Mouse (Mus musculus): ENCODE measurements around the gene Qser1. TPM values are rescaled to one million over a fixed set of nuclear protein-coding genes. Genes with fewer than 3 reads are reported as not detected.

Gene Qser1
- polyA plus RNA-seq, 1 experiment from 2014 or later: 11.1 TPM

DNA sequence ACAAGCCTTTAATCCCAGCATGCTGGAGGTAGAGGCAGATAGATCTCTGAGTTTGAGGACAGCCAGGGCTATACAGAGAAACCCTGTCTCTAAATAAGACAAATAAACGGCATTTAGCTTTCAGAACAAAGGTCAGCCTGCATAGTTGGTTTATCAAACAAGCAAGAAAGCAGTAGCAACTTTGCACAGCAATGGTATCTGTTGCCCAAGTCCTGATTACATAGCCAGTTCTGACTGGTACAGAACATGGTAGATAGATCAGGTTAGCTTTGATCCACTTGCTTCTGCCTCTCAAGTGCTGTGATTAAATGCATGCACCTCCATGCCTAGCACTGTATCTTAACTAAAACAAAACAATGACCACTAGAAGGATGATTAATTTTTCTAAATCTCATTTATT, 47.9 kb downstream of the Qser1 start:
- H3K4me1 ChIP-seq (replicated peaks; ENCODE audit: control insufficient read depth, insufficient read depth, low read length): no peaks in the 10 kb centered on the region
- 95% methylated on average over 1 of the region's 1 CpGs for WGBS
- no peak overlapping the region for H3K27ac ChIP-seq
- DNase-seq (ENCODE audit: low spot score) (no peak), ATAC-seq (ENCODE audit: low FRiP score) (no peak)
- no peaks in the 10 kb centered on the region for H3K9me3 ChIP-seq (ENCODE audit: control insufficient read depth, low read length)
- no peak overlapping the region for H3K9ac ChIP-seq
- H3K27me3 ChIP-seq (ENCODE audit: control insufficient read depth, insufficient read depth, low read length): no peaks in the 10 kb centered on the region
- no peak overlapping the region for H3K4me3 ChIP-seq (replicated peaks; ENCODE audit: low read length)
- H3K4me2 ChIP-seq (replicated peaks): no peak overlapping the region
- peaks cover 64% of the 10 kb centered on the region for H3K36me3 ChIP-seq (replicated peaks; ENCODE audit: control insufficient read depth, insufficient read depth)

DNA sequence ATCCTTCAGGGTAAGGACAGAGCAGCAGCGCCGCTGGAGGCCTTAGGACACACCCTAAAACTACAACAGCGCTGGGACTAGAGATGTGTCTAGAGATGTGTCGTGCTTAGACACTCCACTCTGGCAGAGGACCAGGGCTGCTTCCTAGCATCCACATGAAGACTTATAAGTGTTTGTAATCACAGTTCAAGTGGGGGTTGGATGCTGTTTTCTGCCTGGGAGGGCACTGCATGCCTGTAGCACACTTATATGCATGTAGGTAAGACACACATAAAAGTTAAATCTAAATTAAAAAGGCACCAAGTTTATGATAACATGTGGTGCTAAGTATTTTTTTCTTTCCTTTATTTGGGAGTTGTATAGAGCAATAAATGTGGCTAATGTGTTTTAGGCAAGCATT, 52.5 kb downstream of the Qser1 start:
- H3K4me3 ChIP-seq (replicated peaks; ENCODE audit: low read length): no peak overlapping the region
- H3K9me3 ChIP-seq (ENCODE audit: control insufficient read depth, low read length): no peaks in the 10 kb centered on the region
- no peaks in the 10 kb centered on the region for H3K4me1 ChIP-seq (replicated peaks; ENCODE audit: control insufficient read depth, insufficient read depth, low read length)
- H3K4me2 ChIP-seq (replicated peaks): no peak overlapping the region
- H3K27ac ChIP-seq: no peak overlapping the region
- peaks cover 70% of the 10 kb centered on the region for H3K36me3 ChIP-seq (replicated peaks; ENCODE audit: control insufficient read depth, insufficient read depth)
- H3K27me3 ChIP-seq (ENCODE audit: control insufficient read depth, insufficient read depth, low read length): no peaks in the 10 kb centered on the region
- H3K9ac ChIP-seq: no peak overlapping the region
- no peak for ATAC-seq (ENCODE audit: low FRiP score)
- 92% methylated on average over 4 of the region's 4 CpGs for WGBS
- DNase-seq (ENCODE audit: low spot score): no peak

DNA sequence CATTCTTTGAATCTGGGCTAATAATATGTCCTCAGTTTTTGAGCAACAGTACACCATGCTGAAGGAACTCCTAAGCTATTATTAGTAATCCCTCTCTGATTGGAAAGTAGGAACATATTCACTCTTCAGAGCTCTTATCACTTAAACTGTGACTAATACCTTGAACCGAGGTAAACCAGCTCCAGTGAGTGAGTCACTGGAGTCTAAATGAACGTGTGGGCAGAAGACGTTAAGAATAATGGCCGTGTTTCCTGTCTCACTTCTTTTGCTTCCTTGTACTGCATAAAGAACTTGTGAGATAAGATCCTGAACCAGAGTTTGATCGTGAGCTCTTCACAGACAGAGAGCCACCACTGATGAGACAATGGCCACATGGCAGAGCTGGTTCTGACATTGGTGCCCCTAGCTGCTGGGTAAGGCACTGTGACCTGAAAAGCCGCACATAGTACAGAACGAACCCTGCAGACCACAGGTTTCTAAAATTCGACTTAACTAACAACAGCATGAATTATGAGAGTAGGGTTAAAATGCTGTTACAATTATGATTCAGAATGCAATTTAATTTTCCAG, 53.3 kb downstream of the Qser1 start:
- no peak overlapping the region for H3K9ac ChIP-seq
- WGBS: 87% methylated on average over 8 of the region's 8 CpGs
- no peaks in the 10 kb centered on the region for H3K9me3 ChIP-seq (ENCODE audit: control insufficient read depth, low read length)
- DNase-seq (ENCODE audit: low spot score): no peak
- H3K36me3 ChIP-seq (replicated peaks; ENCODE audit: control insufficient read depth, insufficient read depth): peaks cover 63% of the 10 kb centered on the region
- no peaks in the 10 kb centered on the region for H3K27me3 ChIP-seq (ENCODE audit: control insufficient read depth, insufficient read depth, low read length)
- H3K4me2 ChIP-seq (replicated peaks): no peak overlapping the region
- H3K4me1 ChIP-seq (replicated peaks; ENCODE audit: control insufficient read depth, insufficient read depth, low read length): no peaks in the 10 kb centered on the region
- no peak overlapping the region for H3K4me3 ChIP-seq (replicated peaks; ENCODE audit: low read length)
- ATAC-seq (ENCODE audit: low FRiP score): no peak
- no peak overlapping the region for H3K27ac ChIP-seq

DNA sequence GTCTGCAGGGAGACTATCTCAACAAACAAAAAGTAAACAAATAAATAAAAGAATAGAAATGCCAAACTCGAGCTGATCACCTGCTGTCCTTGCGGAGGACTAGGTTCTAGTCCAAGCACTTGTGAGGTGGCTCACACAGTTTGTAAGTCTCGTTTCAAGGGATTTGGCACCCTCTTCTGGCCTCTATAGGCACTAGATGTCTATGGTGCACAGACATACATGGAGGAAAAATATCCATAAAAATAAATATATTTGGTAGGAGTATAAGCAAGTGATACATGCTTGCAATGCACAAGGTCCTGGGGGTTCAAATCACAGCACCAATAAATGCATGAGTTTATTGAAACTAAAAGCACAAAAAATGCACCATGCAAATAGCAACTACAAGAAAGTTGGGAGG, 65.9 kb downstream of the Qser1 start:
- no peak for ATAC-seq (ENCODE audit: low FRiP score)
- no peak overlapping the region for H3K27ac ChIP-seq
- no peak for DNase-seq (ENCODE audit: low spot score)

DNA sequence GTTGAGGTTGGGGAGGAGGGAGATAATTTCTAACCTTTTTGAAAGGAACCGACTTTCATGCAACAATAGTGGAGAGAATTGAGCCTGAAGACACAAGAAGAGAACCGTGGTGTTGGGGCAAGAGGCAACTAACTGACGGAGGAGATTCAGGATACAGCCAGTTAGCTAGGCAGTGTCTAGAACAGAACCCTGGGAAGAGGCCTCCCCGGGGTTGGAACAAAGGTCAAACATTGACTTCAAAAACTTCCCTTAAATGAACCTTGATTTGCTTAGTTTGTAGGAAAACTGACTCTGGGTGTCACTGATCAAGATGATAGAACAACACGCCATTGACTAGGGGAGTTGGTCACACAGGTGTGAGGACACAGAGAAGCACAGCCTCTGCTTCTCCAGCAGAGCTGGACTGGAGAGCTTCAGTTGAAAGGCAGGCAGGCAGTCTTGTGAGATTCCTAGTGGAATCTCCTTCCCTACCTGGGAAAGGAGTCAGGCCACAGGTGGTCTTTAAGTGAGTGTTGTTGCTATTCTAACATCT, 67.8 kb downstream of the Qser1 start:
- Histone ChIP-seq H3K4me3 (replicated peaks; ENCODE audit: low read length) (no peak overlapping the region), H3K27me3 (ENCODE audit: control insufficient read depth, insufficient read depth, low read length) (peaks cover 6% of the 10 kb centered on the region; the same call in 1 of the 2 replicates), H3K36me3 (replicated peaks; ENCODE audit: control insufficient read depth, insufficient read depth) (no peaks in the 10 kb centered on the region), H3K4me2 (replicated peaks) (no peak overlapping the region), H3K4me1 (replicated peaks; ENCODE audit: control insufficient read depth, insufficient read depth, low read length) (no peaks in the 10 kb centered on the region), H3K27ac (no peak overlapping the region), H3K9me3 (ENCODE audit: control insufficient read depth, low read length) (no peaks in the 10 kb centered on the region), H3K9ac (no peak overlapping the region)
- 81% methylated on average over 5 of the region's 5 CpGs for WGBS
- DNase-seq (ENCODE audit: low spot score) (no peak), ATAC-seq (ENCODE audit: low FRiP score) (no peak)

More for the DNA sequence above, 65.9 kb downstream of the Qser1 start:
- no peak overlapping the region for H3K4me3 ChIP-seq (replicated peaks; ENCODE audit: low read length)
- H3K9me3 ChIP-seq (ENCODE audit: control insufficient read depth, low read length): no peaks in the 10 kb centered on the region
- no peak overlapping the region for H3K4me2 ChIP-seq (replicated peaks)
- WGBS: 62% methylated on average over 3 of the region's 3 CpGs
- no peaks in the 10 kb centered on the region for H3K27me3 ChIP-seq (ENCODE audit: control insufficient read depth, insufficient read depth, low read length)
- H3K4me1 ChIP-seq (replicated peaks; ENCODE audit: control insufficient read depth, insufficient read depth, low read length): no peaks in the 10 kb centered on the region
- H3K36me3 ChIP-seq (replicated peaks; ENCODE audit: control insufficient read depth, insufficient read depth): no peaks in the 10 kb centered on the region
- no peak overlapping the region for H3K9ac ChIP-seq

DNA sequence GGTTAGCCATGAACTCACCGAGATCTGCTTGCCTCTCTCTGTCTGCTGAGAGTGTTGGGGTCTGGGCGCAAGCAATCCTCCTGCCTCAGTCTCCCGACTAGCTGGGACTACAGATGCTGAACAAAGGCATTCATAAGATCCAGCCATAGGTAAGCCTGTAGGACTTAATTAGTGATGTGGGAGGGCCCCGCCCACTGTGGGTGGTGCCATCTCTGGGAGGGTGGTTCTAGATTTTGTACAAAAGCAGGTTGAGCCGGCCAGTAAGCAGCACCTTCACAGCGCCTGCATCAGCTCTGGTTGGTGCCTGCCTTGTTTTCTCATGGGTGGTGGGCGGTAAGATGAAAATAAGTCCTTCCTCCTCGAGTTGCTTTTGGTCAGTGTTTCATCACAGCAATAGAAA, 70.3 kb downstream of the Qser1 start:
- Histone ChIP-seq H3K27me3 (ENCODE audit: control insufficient read depth, insufficient read depth, low read length) (peaks cover 28% of the 10 kb centered on the region), H3K36me3 (replicated peaks; ENCODE audit: control insufficient read depth, insufficient read depth) (no peaks in the 10 kb centered on the region), H3K4me1 (replicated peaks; ENCODE audit: control insufficient read depth, insufficient read depth, low read length) (peaks cover 13% of the 10 kb centered on the region), H3K4me3 (replicated peaks; ENCODE audit: low read length) (no peak overlapping the region), H3K4me2 (replicated peaks) (no peak overlapping the region), H3K9me3 (ENCODE audit: control insufficient read depth, low read length) (no peaks in the 10 kb centered on the region), H3K9ac (no peak overlapping the region), H3K27ac (no peak overlapping the region)
- DNase-seq (ENCODE audit: low spot score) (no peak), ATAC-seq (ENCODE audit: low FRiP score) (no peak)
- 64% methylated on average over 8 of the region's 8 CpGs for WGBS

DNA sequence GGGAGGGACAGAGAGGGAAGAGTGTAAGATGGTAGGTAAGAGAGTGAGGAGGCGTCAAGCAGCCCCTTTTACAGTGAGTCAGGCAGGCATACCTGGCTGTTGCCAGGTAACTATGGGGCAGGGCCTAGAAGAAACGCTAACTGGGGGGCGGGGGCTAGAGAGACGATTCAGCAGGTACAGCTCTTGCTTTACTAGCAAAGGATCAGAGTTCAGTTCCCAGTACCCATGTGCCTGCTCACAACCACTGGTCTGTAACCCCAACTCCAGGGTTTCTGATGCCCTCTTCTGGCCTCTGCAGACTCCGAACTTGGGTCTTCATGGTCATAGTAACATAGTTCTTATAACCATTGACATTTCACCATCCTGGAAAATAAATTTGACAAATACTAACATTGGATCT, 72.6 kb downstream of the Qser1 start:
- WGBS: 53% methylated on average over 5 of the region's 5 CpGs
- H3K9ac ChIP-seq: no peak overlapping the region
- DNase-seq (ENCODE audit: low spot score) (no peak), ATAC-seq (ENCODE audit: low FRiP score) (no peak)
- no peak overlapping the region for H3K4me2 ChIP-seq (replicated peaks)
- peaks cover 13% of the 10 kb centered on the region for H3K4me1 ChIP-seq (replicated peaks; ENCODE audit: control insufficient read depth, insufficient read depth, low read length)
- no peak overlapping the region for H3K4me3 ChIP-seq (replicated peaks; ENCODE audit: low read length)
- no peak overlapping the region for H3K27ac ChIP-seq
- H3K27me3 ChIP-seq (ENCODE audit: control insufficient read depth, insufficient read depth, low read length): peaks cover 36% of the 10 kb centered on the region
- no peaks in the 10 kb centered on the region for H3K36me3 ChIP-seq (replicated peaks; ENCODE audit: control insufficient read depth, insufficient read depth)
- H3K9me3 ChIP-seq (ENCODE audit: control insufficient read depth, low read length): no peaks in the 10 kb centered on the region

DNA sequence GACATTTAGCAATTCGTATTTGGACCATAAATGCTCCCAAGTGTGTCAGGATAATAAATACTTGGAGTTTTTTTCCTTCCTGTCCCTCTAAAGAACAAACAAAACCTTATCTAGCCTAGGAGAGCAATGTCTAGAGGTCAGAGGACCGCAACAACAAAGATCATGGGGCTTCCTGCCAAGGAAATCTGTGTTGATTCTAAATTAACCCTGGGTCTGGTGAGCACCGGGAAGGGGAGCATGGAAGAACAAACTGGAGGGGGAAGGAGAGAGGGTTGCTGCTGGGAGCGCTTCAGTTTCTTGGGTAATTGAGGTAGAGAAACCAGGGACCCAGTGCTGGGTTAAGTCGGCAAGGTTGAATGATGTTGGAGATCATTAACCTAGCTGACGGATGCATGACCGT, 73.4 kb downstream of the Qser1 start:
- WGBS: 12% methylated on average over 7 of the region's 7 CpGs
- Histone ChIP-seq H3K9me3 (ENCODE audit: control insufficient read depth, low read length) (no peaks in the 10 kb centered on the region), H3K27me3 (ENCODE audit: control insufficient read depth, insufficient read depth, low read length) (peaks cover 36% of the 10 kb centered on the region), H3K36me3 (replicated peaks; ENCODE audit: control insufficient read depth, insufficient read depth) (no peaks in the 10 kb centered on the region), H3K4me1 (replicated peaks; ENCODE audit: control insufficient read depth, insufficient read depth, low read length) (peaks cover 13% of the 10 kb centered on the region), H3K4me2 (replicated peaks) (peak overlapping the region; percentile 99), H3K27ac (no peak overlapping the region), H3K4me3 (replicated peaks; ENCODE audit: low read length) (peak overlapping the region; percentile 69), H3K9ac (peak overlapping the region; percentile 72)
- no peak for ATAC-seq (ENCODE audit: low FRiP score)
- DNase-seq (ENCODE audit: low spot score): no peak

DNA sequence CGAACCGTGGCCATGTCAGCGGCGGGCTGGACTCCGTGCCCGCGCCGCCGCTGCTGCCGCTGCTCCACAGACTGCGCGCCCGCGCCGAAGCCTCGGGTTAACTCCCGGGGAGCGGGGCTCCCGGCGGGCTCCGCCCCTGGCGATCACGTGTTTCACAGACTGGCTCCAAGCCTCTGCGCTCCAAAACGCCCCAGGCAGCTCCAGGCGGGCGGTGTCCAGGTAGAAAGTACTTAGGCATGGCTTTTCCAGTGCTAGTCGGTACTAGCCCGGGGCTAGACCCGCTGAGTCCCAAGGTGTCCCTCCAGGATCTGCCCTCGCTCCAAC, 73.9 kb downstream of the Qser1 start, which contains the start of gene Depdc7:
Depdc7 (minus strand) TSS at position 138 of the 324 bp plus-strand sequence.
- H3K4me3 ChIP-seq (replicated peaks; ENCODE audit: low read length): peak within 1 kb of the TSS; percentile 69
- DNase-seq (ENCODE audit: low spot score) (peak; percentile 69), ATAC-seq (ENCODE audit: low FRiP score) (peak; percentile 85)
- H3K27me3 ChIP-seq (ENCODE audit: control insufficient read depth, insufficient read depth, low read length): peaks cover 36% of the 10 kb centered on the region
- peak within 1 kb of the TSS; percentile 72 for H3K9ac ChIP-seq
- no peak within 1 kb of the TSS for H3K27ac ChIP-seq
- H3K36me3 ChIP-seq (replicated peaks; ENCODE audit: control insufficient read depth, insufficient read depth): no peaks in the 10 kb centered on the region
- WGBS: under 1% methylated on average over 31 of the region's 31 CpGs
- H3K4me1 ChIP-seq (replicated peaks; ENCODE audit: control insufficient read depth, insufficient read depth, low read length): peaks cover 13% of the 10 kb centered on the region
- H3K4me2 ChIP-seq (replicated peaks): peak within 1 kb of the TSS; percentile 99
- no peaks in the 10 kb centered on the region for H3K9me3 ChIP-seq (ENCODE audit: control insufficient read depth, low read length)
